Mouse (Mus musculus) v-Abl transformed pro-B cells (cell line): Measurements from ENCODE around the gene Unc13a.

Experiments
- in situ Hi-C, 2 experiments: fragments of 400-800 bp; cut with MboI; formaldehyde crosslinking; loops; one replicate each; pipeline ENCODE4 v1.15.1; 2025; ENCODE audit not compliant: unreplicated experiment in 2 of 2

The Unc13a gene

DNA sequence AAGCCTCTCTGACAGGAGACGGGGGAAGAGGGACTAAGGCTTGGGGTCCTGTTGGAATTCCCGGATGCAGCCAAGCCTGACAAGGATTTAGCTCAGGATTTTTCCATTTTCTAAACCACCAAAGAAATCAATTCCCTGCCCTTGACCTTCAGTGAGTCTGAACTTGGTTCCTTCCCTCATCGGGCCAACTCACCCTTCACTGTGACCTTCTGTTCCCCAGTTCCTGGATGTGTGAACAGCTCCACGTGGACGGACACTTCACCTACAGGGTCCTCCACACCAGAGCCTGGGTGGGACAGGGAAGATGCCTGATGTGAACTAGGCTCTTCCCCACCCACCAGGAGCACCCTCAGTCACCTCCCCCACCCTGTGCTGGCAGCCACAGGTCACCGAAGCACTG, 40.8 kb downstream of the Unc13a start:
- in situ Hi-C loops = loop anchor here (5.0 kb wide), 2 partner anchors 33 to 68 kb away; partner anchors contain the start of gene Fam129c (in 1 of the 2)

DNA sequence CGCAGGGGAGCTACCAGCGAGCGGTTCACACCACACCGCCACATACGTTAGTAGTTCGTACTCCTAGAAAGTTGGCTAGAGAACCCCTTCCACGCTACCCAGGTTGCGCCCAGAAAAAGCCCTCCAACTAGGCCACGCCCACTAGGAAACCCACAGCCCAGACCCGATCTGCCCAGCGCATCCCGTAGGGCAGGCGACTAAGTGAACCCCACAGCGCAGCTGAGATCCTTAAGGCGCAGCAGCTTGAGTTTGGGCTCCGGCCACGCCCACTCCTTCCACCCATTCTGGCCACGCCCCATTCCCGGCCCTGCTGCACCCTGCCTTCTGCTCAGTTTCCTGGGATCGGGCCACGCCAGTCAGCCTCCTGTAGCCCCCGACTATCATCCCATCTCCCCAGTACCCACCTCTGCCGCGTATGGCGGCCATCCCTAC, 41.8 kb downstream of the Unc13a start:
- in situ Hi-C loops = loop anchor here (5.0 kb wide), 2 partner anchors 32 to 67 kb away; partner anchors contain the start of gene Fam129c (in 1 of the 2)

DNA sequence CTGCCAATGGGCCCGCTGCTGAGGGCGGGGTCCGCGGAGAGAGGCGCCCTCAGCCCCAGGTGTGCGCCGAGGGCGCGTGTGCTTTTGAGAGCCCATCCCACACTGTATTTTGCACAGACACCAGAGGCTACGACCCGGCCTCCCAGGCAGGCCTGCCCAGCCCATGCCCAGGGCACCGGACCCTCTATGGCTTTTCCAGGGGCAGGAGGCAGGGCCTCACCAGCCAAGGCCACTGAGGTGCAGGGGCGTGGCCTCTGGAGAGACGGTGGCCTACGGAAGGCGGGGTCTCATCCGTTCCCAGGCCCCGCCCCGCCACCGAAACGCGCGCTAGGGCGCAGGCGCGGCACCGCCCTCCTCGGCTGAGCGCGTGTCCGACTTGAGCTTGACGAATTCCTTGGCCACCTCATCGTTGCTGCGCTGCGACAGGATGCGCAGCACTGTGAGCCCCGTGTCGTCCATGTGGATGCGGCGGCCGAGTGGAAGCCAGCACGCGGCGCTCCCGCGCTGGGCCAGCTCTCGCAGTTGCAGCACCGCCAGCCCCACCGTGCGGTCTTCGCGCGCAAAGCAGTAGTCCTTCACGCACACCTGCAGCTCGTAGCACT, 42.4 kb downstream of the Unc13a start:
- in situ Hi-C loops = no loop called here

DNA sequence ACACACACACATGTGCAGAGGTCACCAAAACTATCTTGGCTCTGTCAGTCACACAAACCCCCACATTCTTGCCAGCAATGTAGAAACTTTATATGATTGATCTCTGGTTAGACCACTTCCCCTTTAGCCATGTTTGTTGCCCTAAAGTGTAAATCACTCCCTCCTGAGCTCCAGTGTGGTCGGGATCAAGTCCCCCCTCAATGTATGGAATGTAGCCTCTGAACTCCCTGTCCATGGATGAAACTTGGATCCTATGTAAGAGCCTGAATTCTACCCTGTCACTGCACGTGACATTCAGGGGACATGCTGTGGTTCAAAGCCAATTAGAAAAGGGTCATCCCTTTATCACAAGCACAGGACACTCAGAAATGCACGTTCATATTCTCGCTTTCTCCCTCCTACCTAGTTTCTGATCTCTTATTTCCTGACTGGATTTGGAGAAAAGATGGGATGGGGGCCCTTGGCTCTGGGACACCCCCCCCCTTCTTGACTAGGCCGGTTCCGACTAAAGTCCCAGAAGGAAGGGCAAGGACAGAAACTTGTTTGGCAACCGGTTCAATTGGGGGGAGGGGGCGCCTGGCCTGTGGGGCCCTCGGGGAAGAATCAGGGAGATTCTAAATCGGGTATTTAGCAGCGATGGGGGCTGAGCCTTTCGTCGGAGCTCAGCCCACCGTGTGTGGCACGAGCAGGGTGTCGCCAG, 43.0 kb downstream of the Unc13a start:
- in situ Hi-C loops = no loop called here

DNA sequence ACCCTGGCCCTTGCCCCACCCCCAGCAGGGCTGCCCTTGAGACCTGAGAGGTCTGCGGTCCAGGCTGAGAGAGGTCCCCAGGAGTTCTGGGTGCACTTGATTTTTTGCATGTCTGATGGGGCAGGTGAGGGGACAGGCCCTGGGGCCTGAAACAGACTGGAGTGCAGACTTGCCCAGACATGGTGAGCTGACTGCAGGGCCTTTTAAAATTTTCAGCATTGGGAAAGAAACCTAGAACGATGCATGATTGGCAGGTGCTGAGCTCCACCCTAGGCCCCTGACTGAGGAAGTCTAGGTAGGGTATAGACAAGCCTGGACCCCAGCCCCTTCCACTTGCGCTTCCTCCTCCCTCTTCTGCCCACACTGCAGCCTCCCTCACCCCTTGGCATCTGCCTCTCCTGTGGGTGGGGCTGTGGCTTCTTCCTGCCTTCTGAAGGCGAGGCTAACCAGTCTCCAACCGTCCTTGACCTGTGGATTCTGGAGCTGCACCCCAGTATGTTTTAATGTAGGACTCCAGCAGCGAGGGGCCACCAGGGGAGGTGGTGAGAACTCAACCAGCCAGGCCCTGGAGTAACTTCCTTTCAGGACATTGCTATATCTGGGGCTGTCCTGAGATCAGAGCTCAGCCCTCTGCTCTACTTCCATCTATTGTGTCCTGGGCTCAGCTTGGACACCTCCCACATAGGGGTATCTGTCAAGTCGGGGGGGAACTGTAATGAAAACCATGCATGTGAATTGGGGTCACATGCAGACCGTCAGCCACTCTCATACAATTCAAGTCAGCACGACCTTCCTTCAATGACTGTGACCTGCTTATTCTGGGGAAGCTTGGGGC, 44.1 kb downstream of the Unc13a start:
- in situ Hi-C loops = no loop called here

DNA sequence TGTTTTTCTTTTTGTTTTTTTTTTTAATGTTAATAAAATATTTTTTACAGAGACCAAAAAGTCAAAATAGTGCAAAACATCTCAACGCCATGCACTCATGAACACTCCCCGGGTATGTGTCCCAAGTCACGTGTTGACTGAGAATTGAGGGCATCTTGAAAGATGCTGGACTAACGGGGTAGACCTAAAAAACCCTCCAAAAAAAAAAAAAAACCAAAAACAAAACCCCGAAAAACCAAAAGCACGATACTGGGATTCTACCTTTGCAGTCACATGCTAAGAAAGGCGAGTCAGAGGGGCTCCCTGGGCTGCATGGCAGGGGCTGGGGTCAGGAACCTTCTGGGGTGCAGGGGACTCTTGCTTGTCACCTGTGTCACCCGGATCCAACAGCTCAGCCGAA, 44.8 kb downstream of the Unc13a start:
- in situ Hi-C loops = no loop called here

DNA sequence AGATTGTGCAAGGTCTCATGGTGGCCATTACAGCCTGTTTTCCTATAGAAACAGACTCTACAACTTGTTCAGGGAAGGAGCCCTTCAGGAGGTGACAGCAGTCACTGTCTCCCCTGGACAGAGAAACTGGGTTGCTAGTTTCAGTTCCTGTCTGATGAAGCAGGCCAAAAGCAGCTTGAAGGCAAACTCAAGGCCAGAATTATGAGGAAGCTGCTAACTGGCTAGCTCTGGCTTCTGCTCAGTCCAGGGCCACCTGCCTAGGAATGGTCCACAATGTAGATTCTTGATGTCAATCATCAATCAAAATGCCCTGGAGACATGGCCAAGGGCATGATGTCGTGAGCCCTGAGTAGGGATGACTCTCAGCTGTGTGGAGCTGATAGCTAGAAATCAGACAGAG, 46.5 kb downstream of the Unc13a start:
- in situ Hi-C loops = no loop called here

DNA sequence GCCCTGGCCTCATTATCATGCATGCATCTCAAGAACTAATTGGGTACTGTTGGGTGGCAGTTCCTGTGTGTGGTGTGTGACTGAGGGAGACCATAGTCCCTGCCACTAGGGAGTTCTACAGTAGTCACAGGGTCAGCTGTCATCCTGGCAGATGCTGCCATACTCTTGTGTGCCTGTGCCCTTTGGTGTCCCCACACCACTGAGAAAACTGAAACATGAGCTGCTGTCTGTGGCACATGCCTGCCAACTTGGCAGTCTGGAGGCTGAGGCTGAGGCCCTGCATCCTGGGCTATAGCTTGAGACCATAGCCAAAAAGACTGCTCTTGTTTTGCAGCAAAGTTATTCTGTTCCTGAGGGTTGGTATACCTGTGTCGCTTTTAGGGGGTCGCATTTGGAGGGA, 51.8 kb downstream of the Unc13a start:
- in situ Hi-C loops = no loop called here

DNA sequence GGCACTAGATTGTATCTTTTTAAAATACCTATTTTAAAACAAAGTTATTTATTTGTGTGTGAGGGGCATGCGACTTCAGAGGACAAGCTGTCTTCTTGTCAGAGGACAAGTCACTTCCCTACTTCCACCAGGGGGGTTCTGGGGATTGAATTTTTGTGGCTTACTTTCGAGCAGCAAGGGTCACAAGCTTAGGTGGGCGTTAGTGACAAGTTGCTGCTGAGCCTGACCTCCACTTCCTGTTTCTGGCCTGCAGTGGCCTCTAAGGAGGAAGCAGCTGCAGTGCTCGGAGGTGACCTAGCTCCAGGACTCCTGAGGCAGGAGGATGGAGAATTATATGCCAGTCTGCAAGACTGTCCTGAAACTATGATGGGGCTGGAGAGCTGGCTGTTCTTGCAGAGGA, 58.1 kb downstream of the Unc13a start:
- in situ Hi-C loops = no loop called here

DNA sequence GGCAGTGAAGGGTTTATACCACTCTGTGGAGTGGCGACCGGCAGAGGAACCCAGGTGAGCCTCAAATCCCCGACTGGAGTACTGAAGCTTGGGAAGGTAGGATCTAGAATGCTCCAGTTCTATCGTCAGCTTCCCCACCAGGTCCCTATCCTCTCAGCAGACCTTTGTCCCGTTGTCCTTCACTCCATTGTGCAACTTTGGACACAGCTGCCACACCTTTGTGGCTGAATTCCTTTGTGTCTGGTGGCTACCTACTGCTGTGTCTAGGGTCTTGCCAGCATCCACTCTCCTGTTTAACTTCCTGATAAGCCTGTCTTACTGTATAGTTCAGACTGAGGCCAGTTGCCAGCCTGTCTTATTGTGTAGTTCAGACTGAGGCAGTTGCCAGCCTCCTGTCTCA, 59.4 kb downstream of the Unc13a start:
- in situ Hi-C loops = no loop called here

DNA sequence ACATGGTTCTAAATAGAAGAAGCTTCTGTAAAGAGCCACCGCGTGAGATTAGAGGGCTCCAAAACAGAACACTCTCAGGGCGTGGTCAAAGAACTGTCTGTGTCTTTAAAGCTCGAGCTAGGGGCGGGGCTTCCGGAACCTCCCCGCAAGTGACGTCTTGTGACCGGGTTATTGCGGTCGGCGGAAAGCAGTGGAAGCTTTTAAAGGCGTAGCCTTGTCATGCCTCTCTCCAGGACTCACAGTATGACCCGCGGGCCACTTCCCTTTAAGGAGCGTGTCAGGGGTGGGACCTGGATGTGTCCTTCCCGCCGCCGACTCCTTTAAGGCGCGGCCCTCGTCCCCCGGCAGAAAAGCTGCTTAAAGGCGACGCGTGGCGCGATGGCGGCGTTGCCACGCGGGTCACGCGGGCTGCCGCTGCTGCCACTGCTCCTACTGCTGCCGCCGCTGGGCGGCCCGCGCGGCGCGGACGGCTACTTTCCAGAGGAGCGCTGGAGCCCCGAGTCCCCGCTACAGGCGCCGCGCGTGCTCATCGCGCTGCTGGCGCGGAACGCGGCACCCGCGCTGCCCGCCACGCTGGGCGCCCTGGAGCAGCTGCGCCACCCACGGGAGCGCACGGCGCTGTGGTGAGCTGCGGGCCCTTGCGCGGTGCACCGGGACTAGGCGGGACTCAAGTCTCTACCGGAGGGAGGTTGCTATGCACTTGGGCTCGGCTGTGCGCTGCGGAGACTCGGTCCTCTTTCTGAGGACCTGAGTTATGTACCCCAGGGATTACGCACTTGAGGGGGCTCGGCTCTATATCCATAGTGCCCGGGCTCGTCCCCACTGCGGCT, 60.5 kb downstream of the Unc13a start, which contains the start of gene Colgalt1:
Gene Colgalt1 (plus strand): TSS at position 177 of the 830 bp plus-strand sequence.
- in situ Hi-C loops = no loop called here

DNA sequence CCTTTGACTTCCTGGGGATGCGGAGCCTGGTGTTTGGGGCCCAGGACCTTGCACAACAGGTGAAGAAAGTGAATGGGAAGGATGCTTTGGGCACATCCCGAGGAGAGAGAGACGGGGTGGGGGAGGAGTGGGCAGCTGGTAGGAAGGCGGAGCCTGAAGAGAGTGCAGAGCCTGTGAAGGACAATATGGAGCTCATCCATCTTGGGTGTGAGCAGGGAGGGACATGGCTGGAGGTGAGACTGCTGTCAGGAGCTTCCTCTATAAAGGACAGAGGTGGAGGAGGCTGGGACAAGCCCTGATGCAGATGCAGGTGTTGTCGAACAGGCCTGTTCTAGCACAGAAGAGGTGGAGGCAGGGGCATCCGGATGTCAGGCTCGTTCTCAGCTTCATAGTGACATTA, 67.5 kb downstream of the Unc13a start:
- in situ Hi-C loops = no loop called here

DNA sequence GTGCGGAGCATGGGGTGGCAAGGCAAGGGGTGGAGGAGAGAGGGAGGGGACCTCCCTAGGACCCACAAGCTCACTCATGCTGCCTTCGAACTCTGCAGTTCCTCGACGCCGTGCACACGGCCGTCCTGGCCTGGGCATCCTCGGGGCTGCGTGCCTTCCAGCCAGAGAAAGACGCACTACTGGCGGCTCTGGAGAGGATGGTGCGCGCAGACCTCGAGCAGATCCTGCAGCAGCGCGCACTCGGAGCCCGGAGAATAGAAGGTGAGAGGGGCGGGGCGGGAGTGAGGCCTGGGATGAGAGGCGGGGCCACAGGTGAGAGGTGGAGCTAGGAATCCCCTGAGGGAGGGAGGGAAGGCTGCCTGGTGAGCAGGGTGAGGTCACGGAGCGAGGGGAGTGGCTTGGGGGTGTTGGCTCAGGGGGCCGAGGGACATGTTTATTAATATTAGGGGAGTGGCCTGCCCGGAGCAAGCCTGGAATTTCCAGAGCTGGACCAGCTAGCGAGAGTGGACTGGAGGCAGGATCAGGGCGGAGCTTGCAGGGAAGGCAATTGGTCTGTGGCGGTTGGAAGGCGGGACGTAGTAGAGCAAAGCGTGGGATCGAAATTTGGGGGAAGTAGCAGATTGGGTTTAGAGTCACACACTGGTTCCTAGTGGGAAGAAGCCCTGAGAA, 68.8 kb downstream of the Unc13a start:
- in situ Hi-C loops = no loop called here

DNA sequence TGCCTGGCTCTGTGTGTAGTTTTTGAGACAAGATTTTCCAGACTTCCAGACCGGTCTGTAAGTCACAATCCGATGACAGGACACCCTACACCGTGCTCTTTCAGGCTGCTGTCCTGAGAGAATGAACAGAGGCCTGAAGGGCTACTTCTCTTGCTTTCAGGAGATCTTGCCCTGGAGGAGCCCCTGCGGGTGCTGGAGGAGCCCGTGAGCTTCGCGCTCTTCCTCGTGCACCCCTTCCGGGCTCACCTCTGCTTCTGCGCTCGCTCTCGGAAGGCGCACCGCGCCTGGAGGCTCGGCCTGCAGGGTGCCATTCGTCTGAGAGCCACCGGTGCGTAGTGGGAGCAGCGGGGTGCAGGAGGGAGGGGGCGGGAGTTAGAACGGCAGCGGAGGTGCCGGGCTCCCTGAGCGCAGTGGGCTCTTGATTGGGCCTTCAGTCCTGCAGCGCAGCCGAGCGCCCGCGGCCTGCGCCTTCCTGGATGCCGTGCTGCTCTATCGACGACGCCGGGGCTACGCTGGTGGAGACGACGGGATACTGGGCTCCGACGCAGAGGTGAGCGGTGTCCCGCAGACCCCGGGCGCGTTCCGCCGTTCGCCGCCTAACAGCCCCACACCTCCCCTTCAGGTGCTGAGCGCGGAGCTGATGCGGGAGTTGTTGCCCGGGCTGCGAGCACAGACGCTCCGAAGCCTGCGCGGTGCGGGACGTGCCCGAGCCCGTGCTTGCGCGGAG, 69.5 kb downstream of the Unc13a start:
- in situ Hi-C loops = no loop called here

DNA sequence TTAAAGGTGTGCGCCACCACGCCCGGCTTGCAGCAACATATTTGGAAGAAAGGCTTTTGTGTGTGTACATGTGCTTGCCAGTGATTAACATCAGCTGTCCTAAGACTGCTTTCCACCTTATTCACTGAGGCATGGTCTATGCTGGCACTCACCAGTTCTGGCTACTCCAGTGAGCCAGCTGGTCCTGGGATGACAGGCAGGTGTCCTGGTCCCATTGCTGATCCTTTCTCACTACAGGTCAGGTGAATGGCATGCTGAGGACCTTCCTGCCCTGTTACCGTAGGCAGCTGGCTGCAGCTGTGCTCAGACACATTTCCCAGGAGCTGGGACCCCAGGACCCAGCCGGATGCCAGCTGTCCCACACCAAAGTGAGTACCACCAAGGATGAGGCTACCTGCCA, 72.7 kb downstream of the Unc13a start:
- in situ Hi-C loops = loop anchor here (5.0 kb wide), 2 partner anchors 33 to 37 kb away; no protein-coding TSS in a partner anchor

DNA sequence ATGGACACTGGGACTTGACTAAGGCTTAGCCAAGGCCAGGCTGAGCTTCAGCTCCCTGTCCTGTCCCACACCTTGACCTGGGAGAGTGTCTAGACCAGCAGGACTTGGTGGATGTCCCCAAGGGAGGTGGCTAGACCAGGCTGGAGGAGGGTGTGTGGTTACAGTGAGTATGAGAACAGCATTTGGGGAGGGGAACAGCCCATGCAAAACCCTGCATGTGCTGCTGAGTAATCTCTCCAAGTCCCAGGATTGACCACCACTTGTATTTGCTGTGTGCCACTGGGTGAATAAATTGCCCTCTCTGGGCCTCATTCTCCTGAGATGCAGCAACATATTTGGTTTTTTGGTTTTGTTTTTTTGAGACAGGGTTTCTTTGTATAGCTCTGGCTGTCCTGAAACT, 73.2 kb downstream of the Unc13a start:
- in situ Hi-C loops = loop anchor here (5.0 kb wide), 2 partner anchors 34 to 36 kb away; no protein-coding TSS in a partner anchor

DNA sequence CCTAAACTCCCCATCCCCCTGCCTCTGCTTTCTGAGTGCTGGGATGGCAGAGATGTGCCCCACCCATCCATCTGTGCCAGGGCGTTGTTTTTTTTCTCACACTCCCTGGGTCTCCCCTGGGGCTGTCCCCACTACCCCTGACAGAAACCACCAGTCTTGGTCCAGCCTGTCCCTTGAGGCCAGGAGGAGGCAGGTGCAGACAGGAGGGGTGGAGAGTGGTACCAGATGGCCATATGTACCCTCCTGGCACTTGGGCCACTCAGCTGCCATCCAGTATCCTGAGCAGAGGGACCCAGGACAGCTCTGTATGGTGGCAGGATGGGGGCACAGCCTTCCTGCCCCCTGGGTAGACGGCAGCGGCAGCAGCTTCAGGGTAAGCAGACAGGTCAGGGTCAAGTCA, 74.1 kb downstream of the Unc13a start, which contains the start of gene Fam129c:
Gene Fam129c (plus strand): TSS at position 198 of the 400 bp plus-strand sequence.
- in situ Hi-C loops = loop anchor here (5.0 kb wide), 2 partner anchors 35 kb away; no protein-coding TSS in a partner anchor

DNA sequence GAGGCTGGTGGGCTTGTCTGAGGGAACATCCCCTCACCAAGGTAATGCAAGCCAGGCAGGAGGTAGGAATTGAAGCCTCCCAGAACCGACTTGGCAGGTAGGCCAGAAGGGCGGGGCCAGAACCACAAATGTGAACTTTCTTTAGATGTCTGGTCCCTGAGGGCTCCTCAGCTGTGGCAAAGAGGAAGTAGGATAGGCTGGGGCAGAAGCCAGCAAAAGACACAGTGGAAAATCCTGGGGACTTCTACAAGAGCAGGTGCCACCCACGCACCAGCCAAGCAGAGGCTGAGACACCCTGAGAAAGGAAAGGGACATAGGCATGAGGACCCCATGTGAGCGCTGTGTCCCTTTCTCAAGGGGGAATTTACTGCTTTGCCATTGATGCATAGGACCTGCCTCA, 74.8 kb downstream of the Unc13a start:
- in situ Hi-C loops = loop anchor here (5.0 kb wide), 2 partner anchors 34 to 36 kb away; no protein-coding TSS in a partner anchor

DNA sequence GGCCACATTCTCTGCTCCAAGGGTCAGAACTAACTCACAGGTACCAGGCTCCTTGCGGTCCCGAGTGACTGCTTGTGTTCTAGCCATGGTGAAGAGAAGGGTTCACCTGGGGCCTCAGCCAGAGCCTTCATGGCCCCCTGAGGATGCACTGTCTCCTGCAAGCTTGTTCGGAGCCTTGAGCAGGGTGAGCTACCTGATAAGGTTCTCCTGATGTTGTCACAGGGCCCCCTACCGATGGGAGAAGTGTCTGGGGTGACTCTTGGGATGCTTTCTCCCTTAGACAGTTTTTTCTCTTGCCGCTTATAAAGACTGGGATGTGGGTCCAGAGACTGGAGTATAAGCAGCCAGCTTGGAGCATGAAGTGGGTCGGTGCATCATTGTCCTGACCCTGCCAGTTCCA, 75.2 kb downstream of the Unc13a start:
- in situ Hi-C loops = loop anchor here (5.0 kb wide), 2 partner anchors 34 to 36 kb away; no protein-coding TSS in a partner anchor
